Mouse (Mus musculus): ENCODE measurements around the gene Slc25a23.

Slc25a23 gene

GRCm38 (mm10) chr17:57059486-57059977 lies at the start of gene Slc25a23:
TSS of gene Slc25a23 (minus strand) at chr17:57059863.
- peak; percentile 86 to 89 for DNase-seq

- DNase-seq: no peak
Measured at GRCm38 (mm10) chr17:57108666-57109171, 49.1 kb upstream of the Slc25a23 start.

GRCm38 (mm10) chr17:57108040-57108665 lies 48.5 kb upstream of the Slc25a23 start:
- peak in 1 of 2 experiments; percentile 30 for DNase-seq

- DNase-seq: no peak
Measured at GRCm38 (mm10) chr17:57107064-57107463, 47.4 kb upstream of the Slc25a23 start.

GRCm38 (mm10) chr17:57106035-57106368 lies 46.3 kb upstream of the Slc25a23 start:
- DNase-seq: no peak

- peak; percentile 60 to 61 for DNase-seq
Measured at GRCm38 (mm10) chr17:57105181-57106034, 45.7 kb upstream of the Slc25a23 start, which contains the start of gene Tnfsf9. TSS of gene Tnfsf9 (plus strand) at chr17:57105325.

DNA sequence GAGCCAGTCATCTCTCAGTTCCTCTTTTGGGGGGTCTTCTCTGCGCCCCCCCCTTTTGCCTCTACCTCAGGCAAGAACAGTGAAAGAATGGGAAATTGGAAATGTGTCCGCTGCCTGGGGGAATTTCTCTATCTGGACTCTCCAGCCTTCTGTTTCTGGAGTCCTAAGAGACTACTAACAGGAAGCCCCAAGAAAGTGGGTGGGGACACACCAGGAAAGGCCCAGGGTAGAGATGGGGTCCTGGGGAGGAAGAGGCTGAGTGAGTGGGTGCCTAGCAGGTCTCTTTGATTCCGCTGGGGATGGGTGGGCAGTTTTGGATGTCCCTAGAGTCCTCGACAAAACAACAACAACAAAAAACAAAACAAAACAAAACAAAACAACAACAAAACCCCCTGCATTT lies 44.8 kb upstream of the Slc25a23 start:
- DNase-seq: no peak

DNA sequence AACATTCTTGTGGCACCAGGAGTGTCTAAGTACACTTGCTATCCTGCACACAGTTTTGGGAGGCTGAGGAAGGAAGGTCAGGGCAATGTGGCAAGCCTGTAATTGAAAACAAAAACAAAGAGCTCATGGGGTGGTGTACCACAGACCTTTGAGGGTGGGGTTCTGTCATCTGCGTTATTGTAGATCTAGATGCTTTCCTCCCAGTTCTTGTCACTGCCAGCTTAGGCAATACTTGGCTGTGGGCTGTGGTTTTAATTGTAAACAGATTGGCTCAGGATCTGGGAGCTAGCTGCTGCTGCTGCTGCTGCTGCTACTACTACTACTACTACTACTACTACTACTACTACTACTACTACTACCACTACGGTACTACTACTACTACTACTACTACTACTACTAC lies 42.6 kb upstream of the Slc25a23 start:
- no peak for DNase-seq

- DNase-seq: no peak
Measured at GRCm38 (mm10) chr17:57099629-57100325, 40.1 kb upstream of the Slc25a23 start.

GRCm38 (mm10) chr17:57098321-57098720 lies 38.7 kb upstream of the Slc25a23 start:
- no peak for DNase-seq

GRCm38 (mm10) chr17:57096623-57096920 lies 36.9 kb upstream of the Slc25a23 start:
- peak; percentile 93 to 96 for DNase-seq

DNA sequence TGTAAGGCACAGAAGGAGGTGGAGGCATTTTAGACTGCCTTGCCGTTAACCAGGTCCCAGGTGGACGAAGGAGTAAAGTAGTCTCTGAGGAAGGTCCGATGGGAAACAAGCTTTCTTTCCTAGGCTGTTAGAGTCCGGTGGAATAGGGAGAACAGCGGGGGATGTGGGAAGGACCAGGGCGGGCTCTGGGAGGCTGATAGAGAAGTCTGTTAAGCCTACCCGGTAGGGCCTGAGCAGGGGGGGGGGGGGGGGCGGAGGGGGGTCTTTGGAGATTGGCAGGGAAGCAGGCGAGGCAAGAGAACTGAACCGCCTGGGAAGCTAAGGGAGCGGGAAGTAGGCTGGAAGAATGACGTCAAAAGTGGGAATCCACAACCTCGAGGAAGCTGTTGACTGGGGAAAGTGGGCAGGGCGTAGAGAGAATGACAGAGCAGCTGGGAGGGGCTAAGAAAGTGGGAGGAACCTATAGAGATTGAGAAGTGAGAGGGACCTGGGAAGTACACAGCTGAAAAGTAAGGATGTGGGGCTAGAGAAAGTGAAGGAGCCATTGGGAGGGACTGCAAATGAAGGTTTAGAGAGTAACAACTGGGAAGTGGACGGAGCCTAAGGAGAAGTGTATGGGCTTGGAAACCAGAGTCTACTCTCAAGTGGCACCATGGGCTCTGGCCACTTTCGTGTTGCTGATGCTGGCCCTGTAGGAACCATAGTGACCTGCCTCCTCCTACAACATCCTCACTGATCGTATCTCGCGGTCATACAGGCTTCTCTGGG lies 36.4 kb upstream of the Slc25a23 start:
- no peak for DNase-seq

- DNase-seq: no peak
Measured at GRCm38 (mm10) chr17:57094222-57094621, 34.6 kb upstream of the Slc25a23 start.

DNA sequence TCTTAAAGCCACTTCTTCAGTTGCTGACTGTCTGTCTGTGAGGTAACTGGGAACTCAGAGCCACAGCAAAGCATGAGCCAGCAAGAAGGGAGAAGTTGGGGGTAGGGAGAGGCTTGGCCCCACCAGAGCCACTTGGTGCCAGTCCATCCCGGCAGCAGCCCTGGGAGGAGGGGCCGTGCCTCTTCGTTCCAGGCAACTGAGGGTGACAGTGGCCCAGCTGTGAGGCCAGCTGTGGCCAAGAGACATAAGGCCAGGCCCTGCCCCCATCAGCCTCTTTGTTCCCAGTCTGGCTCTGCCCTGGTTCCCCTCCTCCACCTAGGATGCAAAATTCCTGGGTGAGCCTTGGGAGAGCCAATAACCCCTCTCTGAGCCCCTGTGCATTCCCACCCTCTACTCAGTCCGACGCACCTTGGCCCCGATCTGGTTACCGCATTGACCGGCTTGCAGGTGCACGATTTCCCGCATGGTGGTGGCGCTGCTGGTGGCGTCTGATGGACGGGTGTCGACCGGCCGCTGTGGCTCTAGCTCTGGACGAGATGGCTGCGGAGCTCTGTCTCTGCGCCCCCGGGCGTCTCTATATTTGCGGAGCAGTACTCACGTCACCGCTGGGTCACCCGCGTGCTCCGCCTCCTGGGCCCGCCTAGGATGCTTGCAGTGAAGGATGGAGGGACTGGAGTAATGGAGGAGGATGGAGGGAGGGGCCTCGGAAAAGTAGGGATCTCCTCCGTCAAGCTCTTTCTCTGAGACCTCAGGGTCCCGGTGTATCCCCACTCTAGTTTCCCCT lies 27.6 kb upstream of the Slc25a23 start, which contains the start of gene Tubb4a:
TSS of gene Tubb4a (minus strand) at position 734 of the 784 bp plus-strand sequence.
- DNase-seq: peak; percentile 92 to 94

DNA sequence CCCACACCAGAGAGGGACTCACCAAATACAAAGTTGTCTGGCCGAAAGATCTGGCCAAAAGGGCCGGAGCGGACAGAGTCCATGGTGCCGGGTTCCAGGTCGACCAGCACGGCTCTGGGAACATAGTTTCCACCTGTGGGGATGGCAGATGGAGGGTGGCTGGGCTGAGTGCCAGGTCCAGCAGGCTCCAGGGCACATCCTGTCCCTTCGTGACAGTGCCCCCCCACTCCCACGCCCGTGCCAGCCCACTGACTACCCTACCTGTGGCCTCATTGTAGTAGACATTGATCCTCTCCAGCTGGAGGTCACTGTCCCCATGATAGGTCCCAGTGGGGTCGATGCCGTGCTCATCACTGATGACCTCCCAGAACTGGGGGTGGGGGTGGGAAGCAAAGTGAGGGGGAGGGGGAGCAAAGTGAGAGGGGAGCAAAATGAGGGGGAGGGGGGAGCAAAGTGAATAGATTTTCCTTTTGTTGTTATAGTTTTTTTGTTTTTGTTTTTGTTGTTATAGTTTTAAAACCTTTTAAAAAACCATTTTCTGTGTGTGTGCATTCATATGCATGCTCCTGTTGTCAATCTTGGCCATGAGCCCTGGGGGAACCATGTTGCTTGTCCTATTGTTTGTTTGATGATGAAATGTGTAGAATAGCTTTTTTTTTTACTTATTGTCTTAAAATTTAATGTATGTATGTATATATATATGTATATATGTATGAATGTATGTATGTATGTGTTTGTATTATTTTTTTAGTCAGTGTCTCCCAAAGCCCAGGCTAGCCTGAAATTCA lies 26.5 kb upstream of the Slc25a23 start:
- DNase-seq: peak; percentile 98 to 99

DNA sequence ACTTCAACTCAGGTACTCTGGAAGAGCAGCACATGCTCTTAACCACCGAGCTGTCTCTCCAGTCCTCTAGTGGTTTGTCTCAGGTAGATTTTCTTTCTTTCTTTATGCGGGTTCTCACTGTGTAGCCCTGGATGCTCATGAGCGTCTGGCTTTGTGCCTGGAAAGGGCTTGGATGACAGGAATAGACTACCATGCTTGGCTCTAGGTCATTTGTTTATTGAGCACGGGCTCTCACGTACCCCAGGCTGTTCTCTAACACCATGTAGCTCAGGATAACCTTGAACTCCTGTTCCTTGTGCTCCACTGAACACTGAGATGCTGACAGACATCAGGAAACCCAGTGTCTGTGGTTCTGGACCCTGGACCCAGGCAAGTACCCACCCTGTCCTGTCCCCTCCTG lies 22.8 kb upstream of the Slc25a23 start:
- DNase-seq: peak; percentile 79 to 83

DNA sequence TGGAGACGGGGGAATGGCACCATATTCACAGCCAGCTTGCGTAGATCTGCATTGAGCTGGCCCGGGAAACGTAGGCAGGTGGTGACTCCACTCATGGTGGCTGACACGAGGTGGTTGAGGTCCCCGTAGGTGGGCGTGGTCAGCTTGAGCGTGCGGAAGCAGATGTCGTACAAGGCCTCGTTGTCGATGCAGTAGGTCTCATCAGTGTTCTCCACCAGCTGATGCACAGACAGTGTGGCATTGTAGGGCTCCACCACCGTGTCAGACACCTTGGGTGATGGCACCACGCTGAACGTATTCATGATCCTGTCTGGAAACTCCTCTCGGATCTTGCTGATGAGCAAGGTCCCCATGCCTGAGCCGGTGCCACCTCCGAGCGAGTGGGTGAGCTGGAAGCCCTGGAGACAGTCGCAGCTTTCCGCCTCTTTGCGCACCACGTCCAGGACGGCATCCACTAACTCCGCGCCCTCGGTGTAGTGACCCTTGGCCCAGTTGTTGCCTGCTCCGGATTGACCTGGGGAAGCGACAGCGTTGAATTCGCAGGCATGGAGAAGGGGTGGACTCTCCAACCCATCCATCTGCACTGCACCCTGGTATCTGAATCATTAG lies 21.7 kb upstream of the Slc25a23 start:
- DNase-seq: peak in 1 of 2 experiments; percentile 26

GRCm38 (mm10) chr17:57079919-57080318 lies 20.3 kb upstream of the Slc25a23 start:
- no peak for DNase-seq

GRCm38 (mm10) chr17:57078336-57078735 lies 18.7 kb upstream of the Slc25a23 start, which contains the start of gene Dennd1c:
TSS of gene Dennd1c (minus strand) at chr17:57078514.
- DNase-seq: no peak

GRCm38 (mm10) chr17:57076916-57077315 lies 17.3 kb upstream of the Slc25a23 start:
- no peak for DNase-seq
